Mouse (Mus musculus): Measurements from ENCODE around the gene Gm2a.
"Not testable (repeated sequence)": the region's sequence is repeated elsewhere in the genome, so short reads cannot be mapped to it uniquely, and the experiment has no call there.

Gene Gm2a

GRCm38 (mm10) chr11:55097463-55098188 lies at the start of gene Gm2a:
Gene Gm2a (plus strand): TSS chr11:55098115.
- peak; percentile 98 for DNase-seq (ENCODE audit: low read depth)

- DNase-seq (ENCODE audit: low read depth): no peak
These were observed 46.9 kb upstream of the Gm2a start for GRCm38 (mm10) chr11:55050837-55051510.

GRCm38 (mm10) chr11:55057511-55057910 lies 40.4 kb upstream of the Gm2a start:
- no peak for DNase-seq (ENCODE audit: low read depth)

- no peak for DNase-seq (ENCODE audit: low read depth)
These were observed 37.1 kb upstream of the Gm2a start for GRCm38 (mm10) chr11:55060802-55061201.

GRCm38 (mm10) chr11:55062856-55063255 lies 35.1 kb upstream of the Gm2a start:
- DNase-seq (ENCODE audit: low read depth): peak; percentile 19

GRCm38 (mm10) chr11:55066921-55067320 lies 31.0 kb upstream of the Gm2a start:
- DNase-seq (ENCODE audit: low read depth): no peak

GRCm38 (mm10) chr11:55069023-55069422 lies 28.9 kb upstream of the Gm2a start:
- no peak for DNase-seq (ENCODE audit: low read depth)

- DNase-seq (ENCODE audit: low read depth): no peak
These were observed 26.6 kb upstream of the Gm2a start for GRCm38 (mm10) chr11:55071344-55071743.

- DNase-seq (ENCODE audit: low read depth): peak; percentile 11
These were observed 25.4 kb upstream of the Gm2a start for GRCm38 (mm10) chr11:55072467-55072866.

GRCm38 (mm10) chr11:55073191-55073590 lies 24.7 kb upstream of the Gm2a start:
- no peak for DNase-seq (ENCODE audit: low read depth)

- DNase-seq (ENCODE audit: low read depth): no peak
These were observed 22.3 kb upstream of the Gm2a start for GRCm38 (mm10) chr11:55075602-55076001.

- DNase-seq (ENCODE audit: low read depth): no peak
These were observed 21.7 kb upstream of the Gm2a start for GRCm38 (mm10) chr11:55076234-55076633.

GRCm38 (mm10) chr11:55077331-55078231 lies 20.3 kb upstream of the Gm2a start, which contains the start of gene Ccdc69:
Gene Ccdc69 (minus strand): TSS chr11:55078131.
- peak; percentile 89 for DNase-seq (ENCODE audit: low read depth)

GRCm38 (mm10) chr11:55078502-55078901 lies 19.4 kb upstream of the Gm2a start:
- DNase-seq (ENCODE audit: low read depth): peak; percentile 26

GRCm38 (mm10) chr11:55079180-55079579 lies 18.7 kb upstream of the Gm2a start:
- no peak for DNase-seq (ENCODE audit: low read depth)

- DNase-seq (ENCODE audit: low read depth): no peak
These were observed 16.7 kb upstream of the Gm2a start for GRCm38 (mm10) chr11:55081206-55081605.

- DNase-seq (ENCODE audit: low read depth): no peak
These were observed 13.3 kb upstream of the Gm2a start for GRCm38 (mm10) chr11:55084629-55085028.

GRCm38 (mm10) chr11:55085396-55085795 lies 12.5 kb upstream of the Gm2a start:
- no peak for DNase-seq (ENCODE audit: low read depth)

GRCm38 (mm10) chr11:55087006-55087405 lies 10.9 kb upstream of the Gm2a start:
- DNase-seq (ENCODE audit: low read depth): peak; percentile 76

- no peak for DNase-seq (ENCODE audit: low read depth)
These were observed 8.0 kb upstream of the Gm2a start for GRCm38 (mm10) chr11:55089892-55090291.

GRCm38 (mm10) chr11:55093096-55093495 lies 4.8 kb upstream of the Gm2a start:
- DNase-seq (ENCODE audit: low read depth): no peak

- not testable (repeated sequence) for DNase-seq (ENCODE audit: low read depth)
These were observed 1.6 kb upstream of the Gm2a start for GRCm38 (mm10) chr11:55096296-55096695.

Data from 416B (cell line).